Mouse (Mus musculus) hindbrain, embryonic 16.5 days (tissue): ENCODE results near the gene Ccdc142. TPM values are rescaled to one million over a fixed set of nuclear protein-coding genes. Genes with fewer than 3 reads are reported as not detected.

Experiments
- ATAC-seq: fragments of 200-750 bp; cut with Nextera tagmentation; 2 replicates; pipeline ENCODE4 v1.8.0; 2017; ENCODE audit warnings: moderate TSS enrichment, moderate library complexity
- H3K27ac ChIP-seq: fragments of 300-500 bp; sonication (generic); 2 replicates; pipeline ENCODE4 v1.5.1; 2014; ENCODE audit warnings: low read depth, mild to moderate bottlenecking, control low read depth, low read length, moderate library complexity
- H3K27me3 ChIP-seq: fragments of 300-500 bp; sonication (generic); replicated peaks from 2 replicates; pipeline ENCODE4 v1.6.1; 2014; ENCODE audit warnings: low read length; ENCODE audit not compliant: control insufficient read depth, insufficient read depth
- H3K36me3 ChIP-seq: fragments of 300-500 bp; sonication (generic); 2 replicates; pipeline ENCODE4 v1.6.1; 2014; ENCODE audit warnings: mild to moderate bottlenecking, low read length, moderate library complexity, mixed read lengths; ENCODE audit not compliant: control insufficient read depth, insufficient read depth
- H3K4me1 ChIP-seq: fragments of 300-500 bp; sonication (generic); 2 replicates; pipeline ENCODE4 v1.6.1; 2014; ENCODE audit warnings: low read depth, low read length; ENCODE audit not compliant: control insufficient read depth, insufficient read depth
- H3K4me2 ChIP-seq: fragments of 300-500 bp; sonication (generic); 2 replicates; pipeline ENCODE4 v1.6.1; 2014; ENCODE audit warnings: mild to moderate bottlenecking, low read length, control low read depth, moderate library complexity
- H3K4me3 ChIP-seq: fragments of 300-500 bp; sonication (generic); 2 replicates; pipeline ENCODE4 v1.5.1; 2014; ENCODE audit warnings: mild to moderate bottlenecking, low read length, control low read depth, moderate library complexity
- H3K9ac ChIP-seq: fragments of 300-500 bp; sonication (generic); 2 replicates; pipeline ENCODE4 v1.6.1; 2014; ENCODE audit warnings: low read depth, mild to moderate bottlenecking, control low read depth, low read length, moderate library complexity
- H3K9me3 ChIP-seq: fragments of 300-500 bp; sonication (generic); 2 replicates; pipeline ENCODE4 v1.6.1; 2014; ENCODE audit warnings: mild to moderate bottlenecking, low read length, moderate library complexity; ENCODE audit not compliant: control insufficient read depth
- WGBS: fragments of 180-500 bp; shearing (Covaris S2); extraction: QIAGEN DNeasy Blood & Tissue Kit; methylation state at CpG from one replicate; pipeline ENCODE4 v1.1.7; 2014; 5-methylcytosine and 5-hydroxymethylcytosine counted together
- polyA plus RNA-seq: library from polyadenylated mRNA; unstranded; fragments of >200 nt; fragmentation: Nextera tagmentation; extraction: Ambion mirVana; gene quantifications from 2 replicates; pipeline ENCODE4 v1.2.1, GENCODE M21; 2015

The Ccdc142 gene
- polyA plus RNA-seq, 1 experiment from 2014 or later, result 4.2 TPM

- H3K27me3 ChIP-seq, result peaks cover 8% of the 10 kb centered on the region; the same call in 1 of the 2 replicates
- peaks cover 12% of the 10 kb centered on the region; the same call in 1 of the 2 replicates for H3K4me1 ChIP-seq
- no peaks in the 10 kb centered on the region for H3K36me3 ChIP-seq
- no peak overlapping the region for H3K27ac ChIP-seq
- H3K4me2 ChIP-seq, result no peak overlapping the region
- H3K9me3 ChIP-seq, result no peaks in the 10 kb centered on the region
- H3K9ac ChIP-seq, result no peak overlapping the region
- no peak for ATAC-seq
- WGBS, result 74% methylated on average over 3 of the region's 3 CpGs
- no peak overlapping the region for H3K4me3 ChIP-seq
Measured at GRCm38 (mm10) chr6:83134226-83134625, 32.8 kb downstream of the Ccdc142 start.

- 52% methylated on average over 7 of the region's 7 CpGs for WGBS
- Histone ChIP-seq H3K27ac (no peak within 1 kb of the TSS), H3K9me3 (no peaks in the 10 kb centered on the region)
Measured at GRCm38 (mm10) chr6:83134951-83135513, 33.6 kb downstream of the Ccdc142 start, which contains the start of gene Rtkn. TSS of gene Rtkn (plus strand) at chr6:83135463.

GRCm38 (mm10) chr6:83135571-83136161 lies 34.3 kb downstream of the Ccdc142 start:
- Histone ChIP-seq H3K4me1 (peaks cover 12% of the 10 kb centered on the region; the same call in 1 of the 2 replicates), H3K36me3 (no peaks in the 10 kb centered on the region), H3K4me3 (peak overlapping the region; percentile 26), H3K27me3 (peaks cover 8% of the 10 kb centered on the region; the same call in 1 of the 2 replicates), H3K9ac (0 out of 2 replicates have a peak overlapping the region, but pooled peaks have one; percentile 41), H3K9me3 (no peaks in the 10 kb centered on the region), H3K4me2 (peak overlapping the region; percentile 54), H3K27ac (no peak overlapping the region)
- no peak for ATAC-seq
- WGBS, result 8% methylated on average over 37 of the region's 37 CpGs

More at GRCm38 (mm10) chr6:83134951-83135513, 33.6 kb downstream of the Ccdc142 start, which contains the start of gene Rtkn:
- H3K4me3 ChIP-seq, result peak within 1 kb of the TSS; percentile 26
- peaks cover 12% of the 10 kb centered on the region; the same call in 1 of the 2 replicates for H3K4me1 ChIP-seq
- no peaks in the 10 kb centered on the region for H3K36me3 ChIP-seq
- ATAC-seq, result no peak
- peak within 1 kb of the TSS; percentile 54 for H3K4me2 ChIP-seq
- 0 out of 2 replicates have a peak within 1 kb of the TSS, but pooled peaks have one; percentile 41 for H3K9ac ChIP-seq
- peaks cover 8% of the 10 kb centered on the region; the same call in 1 of the 2 replicates for H3K27me3 ChIP-seq

- Histone ChIP-seq H3K4me2 (peak overlapping the region; percentile 54), H3K9me3 (no peaks in the 10 kb centered on the region), H3K4me1 (peaks cover 12% of the 10 kb centered on the region; the same call in 1 of the 2 replicates), H3K9ac (no peak overlapping the region), H3K27ac (peak overlapping the region; percentile 89), H3K36me3 (no peaks in the 10 kb centered on the region), H3K4me3 (peak overlapping the region; percentile 38), H3K27me3 (peaks cover 8% of the 10 kb centered on the region; the same call in 1 of the 2 replicates)
- no peak for ATAC-seq
- 18% methylated on average over 5 of the region's 5 CpGs for WGBS
Measured at GRCm38 (mm10) chr6:83136291-83136880, 35.0 kb downstream of the Ccdc142 start.

- no peaks in the 10 kb centered on the region for H3K9me3 ChIP-seq
- H3K27me3 ChIP-seq, result peaks cover 8% of the 10 kb centered on the region; the same call in 1 of the 2 replicates
- H3K4me1 ChIP-seq, result peaks cover 14% of the 10 kb centered on the region
- H3K27ac ChIP-seq, result peak overlapping the region; percentile 89
- H3K4me3 ChIP-seq, result peak overlapping the region; percentile 38
- no peaks in the 10 kb centered on the region for H3K36me3 ChIP-seq
- peak overlapping the region; percentile 58 for H3K9ac ChIP-seq
- H3K4me2 ChIP-seq, result peak overlapping the region; percentile 54
- peak; percentile 74 for ATAC-seq
- WGBS, result under 1% methylated on average over 24 of the region's 26 CpGs
Measured at GRCm38 (mm10) chr6:83136881-83137575, 35.6 kb downstream of the Ccdc142 start.

- no peaks in the 10 kb centered on the region for H3K36me3 ChIP-seq
- peak; percentile 62 for ATAC-seq
- 3% methylated on average over 12 of the region's 12 CpGs for WGBS
- H3K9ac ChIP-seq, result peak overlapping the region; percentile 58
- peak overlapping the region; percentile 54 for H3K4me2 ChIP-seq
- no peaks in the 10 kb centered on the region for H3K9me3 ChIP-seq
- H3K4me1 ChIP-seq, result peaks cover 19% of the 10 kb centered on the region
- H3K27ac ChIP-seq, result peak overlapping the region; percentile 89
- H3K27me3 ChIP-seq, result peaks cover 8% of the 10 kb centered on the region; the same call in 1 of the 2 replicates
- H3K4me3 ChIP-seq, result peak overlapping the region; percentile 38
Measured at GRCm38 (mm10) chr6:83137576-83137950, 36.2 kb downstream of the Ccdc142 start.

GRCm38 (mm10) chr6:83138056-83138455 lies 36.7 kb downstream of the Ccdc142 start:
- Histone ChIP-seq H3K4me1 (peaks cover 20% of the 10 kb centered on the region), H3K9ac (peak overlapping the region; percentile 58), H3K27me3 (peaks cover 8% of the 10 kb centered on the region; the same call in 1 of the 2 replicates), H3K9me3 (no peaks in the 10 kb centered on the region), H3K36me3 (no peaks in the 10 kb centered on the region), H3K27ac (peak overlapping the region; percentile 89), H3K4me3 (peak overlapping the region; percentile 38), H3K4me2 (peak overlapping the region; percentile 54)
- peak; percentile 24 for ATAC-seq
- 2% methylated on average over 11 of the region's 11 CpGs for WGBS

GRCm38 (mm10) chr6:83140044-83140443 lies 38.6 kb downstream of the Ccdc142 start:
- peaks cover 8% of the 10 kb centered on the region; the same call in 1 of the 2 replicates for H3K27me3 ChIP-seq
- ATAC-seq, result no peak
- no peak overlapping the region for H3K9ac ChIP-seq
- 85% methylated on average over 8 of the region's 8 CpGs for WGBS
- no peaks in the 10 kb centered on the region for H3K9me3 ChIP-seq
- H3K36me3 ChIP-seq, result no peaks in the 10 kb centered on the region
- H3K4me3 ChIP-seq, result no peak overlapping the region
- H3K27ac ChIP-seq, result no peak overlapping the region
- no peak overlapping the region for H3K4me2 ChIP-seq
- H3K4me1 ChIP-seq, result peaks cover 20% of the 10 kb centered on the region
